Mouse (Mus musculus) urinary bladder, adult 2 months (tissue): Measurements from ENCODE around the gene Zbtb8a. TPM values are rescaled to one million over a fixed set of nuclear protein-coding genes. Genes with fewer than 3 reads are reported as not detected.

ENCODE experiments used
- DNase-seq: peaks from one replicate; pipeline ENCODE4 v3.0.0; 2022; ENCODE audit warnings: low spot score
- polyA plus RNA-seq: library from polyadenylated mRNA; depleted of rRNA; stranded (reverse); fragments of >200 nt; gene quantifications from 2 replicates; pipeline ENCODE4 v1.2.3, GENCODE M21; 2012; rRNA removed

Gene Zbtb8a
- polyA plus RNA-seq, 1 experiment, result 21.0 TPM

DNA sequence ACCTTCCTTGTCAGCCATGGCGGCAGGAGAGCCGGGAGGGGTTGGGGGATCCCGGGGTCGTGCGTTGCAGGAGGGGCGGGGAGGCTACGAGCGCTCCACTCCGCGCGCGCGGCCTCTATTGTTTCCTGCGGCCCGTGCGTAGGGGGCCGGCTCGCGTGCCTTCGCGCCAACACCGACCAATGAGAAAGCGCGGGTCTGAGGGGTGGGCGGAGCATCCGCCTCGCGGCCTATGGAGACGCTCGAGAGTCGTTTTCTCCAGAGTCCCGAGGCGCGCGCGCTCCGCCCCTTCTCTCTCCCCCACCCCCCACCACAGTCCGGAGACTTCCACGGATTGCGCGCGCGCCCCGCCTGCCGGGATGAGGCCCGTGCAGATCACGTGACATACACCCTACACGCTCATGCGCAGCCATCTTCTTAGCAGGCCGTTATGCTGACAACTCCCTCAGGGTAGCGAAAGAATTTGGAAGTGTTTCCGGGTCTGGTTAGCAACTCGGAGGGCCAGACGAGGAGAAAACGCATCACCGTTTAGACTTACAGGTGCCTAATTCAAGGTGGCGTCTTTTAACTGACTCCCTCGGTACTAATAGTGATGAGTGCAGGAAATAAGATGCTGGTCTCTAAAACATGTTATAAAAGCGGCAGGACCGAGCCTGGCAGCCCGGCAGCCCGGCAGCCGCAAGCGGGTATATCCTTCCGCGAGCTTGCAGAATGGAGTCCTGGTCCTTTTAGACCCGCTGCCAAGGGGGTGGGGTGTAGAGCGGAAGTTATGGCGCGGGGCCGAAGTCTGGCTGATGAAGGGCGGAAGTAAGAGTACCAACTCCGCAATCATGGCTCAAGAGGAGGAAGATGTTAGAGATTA is 42.5 kb downstream of the Zbtb8a start, which contains the start of the genes Rbbp4 and Zbtb8os:
Gene Rbbp4, minus strand, starts transcription at position 155 of the 859 bp plus-strand sequence.
Gene Zbtb8os, plus strand, starts transcription at position 480 of the 859 bp plus-strand sequence.
- peak; percentile 95 for DNase-seq

GRCm38 (mm10) chr4:129334677-129335215 is 43.2 kb downstream of the Zbtb8a start:
- DNase-seq, result no peak

- DNase-seq, result no peak
Observed at GRCm38 (mm10) chr4:129332846-129333245, 45.1 kb downstream of the Zbtb8a start.

DNA sequence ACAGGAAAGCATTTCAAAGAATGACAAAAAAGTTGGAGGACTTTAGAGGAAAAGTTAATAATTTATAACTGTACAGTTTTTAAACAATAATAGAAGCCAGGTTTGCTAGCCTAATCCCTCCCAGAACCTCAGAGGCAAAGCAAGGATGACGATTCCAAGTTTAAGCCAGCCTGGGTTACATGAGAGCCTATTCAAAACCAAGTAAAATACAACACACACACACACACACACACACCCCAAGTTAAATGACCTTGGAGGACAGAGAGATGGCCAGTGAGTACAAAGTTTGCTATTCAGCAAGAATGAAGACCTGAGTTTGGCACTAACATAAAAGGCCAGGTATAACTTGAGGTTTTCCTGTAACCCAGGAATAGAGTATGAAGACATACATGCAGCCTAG is 51.7 kb downstream of the Zbtb8a start:
- no peak for DNase-seq

GRCm38 (mm10) chr4:129324756-129325155 is 53.2 kb downstream of the Zbtb8a start:
- no peak for DNase-seq

GRCm38 (mm10) chr4:129323491-129323890 is 54.4 kb downstream of the Zbtb8a start:
- no peak for DNase-seq

DNA sequence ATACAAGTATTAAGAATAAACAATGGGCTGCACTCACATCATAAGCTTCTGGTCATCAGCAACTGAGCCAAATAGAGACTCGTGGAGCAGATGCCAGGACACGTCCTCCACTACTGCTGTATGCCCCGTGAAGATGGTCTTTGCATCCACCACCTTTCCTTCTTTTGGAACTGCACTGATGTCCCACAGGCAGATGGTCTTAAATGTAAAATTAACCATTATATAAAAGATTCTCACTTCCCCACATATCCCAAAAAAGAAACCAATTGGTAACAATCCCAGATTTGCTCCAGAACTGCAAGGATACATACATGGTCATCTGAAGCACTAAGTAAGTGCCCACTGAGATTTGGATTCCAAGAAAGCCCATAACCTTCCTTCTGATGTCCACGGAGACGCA is 55.9 kb downstream of the Zbtb8a start:
- DNase-seq, result no peak

DNA sequence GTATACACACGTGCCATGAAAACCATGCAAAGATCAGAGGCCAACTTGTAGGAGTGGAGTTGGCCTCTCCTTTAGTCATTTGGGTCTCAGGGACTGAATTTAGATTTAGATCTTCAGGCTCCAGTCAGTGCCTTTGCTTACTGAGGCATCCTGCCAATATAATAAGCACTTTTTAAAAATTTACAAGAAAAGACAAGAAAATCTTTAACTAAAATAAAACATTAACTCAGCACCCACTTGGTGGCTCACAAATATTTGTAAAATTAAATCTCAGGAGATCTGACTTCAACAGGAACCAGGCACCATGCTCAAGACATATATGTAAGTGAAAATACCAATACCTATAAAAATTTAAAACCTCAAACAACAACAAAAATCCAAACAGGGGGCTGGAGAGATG is 57.0 kb downstream of the Zbtb8a start:
- DNase-seq, result no peak

GRCm38 (mm10) chr4:129313886-129314285 is 64.0 kb downstream of the Zbtb8a start:
- DNase-seq, result no peak

- no peak for DNase-seq
Observed at GRCm38 (mm10) chr4:129307936-129308335, 70.0 kb downstream of the Zbtb8a start.

- DNase-seq, result no peak
Observed at GRCm38 (mm10) chr4:129304306-129304705, 73.6 kb downstream of the Zbtb8a start.

DNA sequence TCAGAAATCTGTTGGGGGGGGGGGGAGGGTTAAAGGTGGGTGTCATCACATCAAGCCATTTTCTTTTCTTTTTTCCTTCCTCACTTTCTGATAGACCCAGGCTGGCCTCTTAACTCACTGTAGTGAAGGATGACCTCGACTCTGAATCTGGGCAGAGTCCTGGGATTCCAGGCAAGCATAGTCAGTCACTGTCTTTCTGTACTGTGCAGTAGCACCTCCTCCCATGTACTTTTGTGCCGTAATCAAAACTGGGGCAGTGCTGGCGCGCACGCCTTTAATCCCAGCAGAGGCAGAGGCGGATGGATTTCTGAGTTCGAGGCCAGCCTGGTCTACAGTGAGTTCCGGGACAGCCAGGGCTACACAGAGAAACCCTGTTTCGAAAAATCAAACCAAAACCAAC is 74.1 kb downstream of the Zbtb8a start:
- DNase-seq, result no peak

Other genes with a start within 250 kb of the Zbtb8a start
- gene Fndc5, start 241.1 kb downstream of the Zbtb8a start, polyA plus RNA-seq, result 5.9 and 7.1 TPM in 2 replicates
- 19.8 and 21.7 TPM in 2 replicates for gene S100pbp, start 188.4 kb downstream of the Zbtb8a start, polyA plus RNA-seq
- 36.8 and 38.3 TPM in 2 replicates for gene Yars, start 188.4 kb downstream of the Zbtb8a start, polyA plus RNA-seq
- 29.7 and 32.1 TPM in 2 replicates for gene C77080, start 116.7 kb downstream of the Zbtb8a start, polyA plus RNA-seq
- 3.1 and 4.0 TPM in 2 replicates for gene Sync, start 90.5 kb downstream of the Zbtb8a start, polyA plus RNA-seq
- 65.1 and 72.2 TPM in 2 replicates for gene Rbbp4, start 42.7 kb downstream of the Zbtb8a start, polyA plus RNA-seq
- gene Zbtb8os, start 42.4 kb downstream of the Zbtb8a start, polyA plus RNA-seq, result 45.4 and 52.6 TPM in 2 replicates
- gene Zbtb8b, start 62.7 kb upstream of the Zbtb8a start, polyA plus RNA-seq, result 1.8 and 3.0 TPM in 2 replicates
- 15.0 and 27.5 TPM in 2 replicates for gene Bsdc1, start 83.5 kb upstream of the Zbtb8a start, polyA plus RNA-seq
- 0.15 TPM in 1 of 2 replicates, not detected in the other for gene Tssk3, start 112.9 kb upstream of the Zbtb8a start, polyA plus RNA-seq
- gene Fam229a, start 113.1 kb upstream of the Zbtb8a start, polyA plus RNA-seq, result 0.73 and 0.94 TPM in 2 replicates
- gene Marcksl1, start 135.5 kb upstream of the Zbtb8a start, polyA plus RNA-seq, result 151 and 161 TPM in 2 replicates
- gene Hdac1, start 164.6 kb upstream of the Zbtb8a start, polyA plus RNA-seq, result 101 and 112 TPM in 2 replicates
- gene Lck, start 195.5 kb upstream of the Zbtb8a start, polyA plus RNA-seq, result 2.9 and 3.7 TPM in 2 replicates
- gene Fam167b, start 200.4 kb upstream of the Zbtb8a start, polyA plus RNA-seq, result 4.0 and 4.7 TPM in 2 replicates
- 246 and 264 TPM in 2 replicates for gene Eif3i, start 222.5 kb upstream of the Zbtb8a start, polyA plus RNA-seq
- gene Tmem234, start 222.6 kb upstream of the Zbtb8a start, polyA plus RNA-seq, result 159 and 183 TPM in 2 replicates
- 5.6 and 7.6 TPM in 2 replicates for gene Dcdc2b, start 236.1 kb upstream of the Zbtb8a start, polyA plus RNA-seq
- gene Iqcc, start 241.0 kb upstream of the Zbtb8a start, polyA plus RNA-seq, result 29.4 and 32.6 TPM in 2 replicates
- 48.4 and 49.4 TPM in 2 replicates for gene Ccdc28b, start 245.8 kb upstream of the Zbtb8a start, polyA plus RNA-seq